Mouse (Mus musculus): ENCODE measurements at regions not wholly inside any gene's neighbourhood (a gene's known extent, or its start where the extent isn't known, plus 50 kb on each side); places are given as distances from the start of the nearest gene placed in this dataset.
A peak's percentile ranks its signal among the peaks of the same experiment; 100 is the strongest.

- Histone ChIP-seq H3K27ac (ENCODE audit: insufficient read depth, low read length) (no peak overlapping the region), H3K4me1 (ENCODE audit: control insufficient read depth, insufficient read depth, low read length) (no peaks in the 10 kb centered on the region), H3K27me3 (ENCODE audit: control insufficient read depth, insufficient read depth, low read length) (no peaks in the 10 kb centered on the region), H3K4me3 (replicated peaks; ENCODE audit: insufficient read depth, low read depth, low read length) (no peak overlapping the region)
- DNase-seq, result no peak
- TF ChIP-seq POLR2A (IDR thresholded peaks at IDR 0.05; ENCODE audit: borderline replicate concordance, insufficient read depth, low read length) (no peak), CTCF (IDR thresholded peaks at IDR 0.05; ENCODE audit: borderline replicate concordance, insufficient read depth, low read depth, low read length) (no peak)
Observed at GRCm38 (mm10) chr4:28064935-28065334, 748.0 kb upstream of the Epha7 start.

- TF ChIP-seq CTCF (IDR thresholded peaks at IDR 0.05; ENCODE audit: borderline replicate concordance, insufficient read depth, low read depth, low read length) (no peak), POLR2A (IDR thresholded peaks at IDR 0.05; ENCODE audit: borderline replicate concordance, insufficient read depth, low read length) (no peak)
- Histone ChIP-seq H3K4me1 (ENCODE audit: control insufficient read depth, insufficient read depth, low read length) (no peaks in the 10 kb centered on the region), H3K27ac (ENCODE audit: insufficient read depth, low read length) (no peak overlapping the region), H3K27me3 (ENCODE audit: control insufficient read depth, insufficient read depth, low read length) (no peaks in the 10 kb centered on the region), H3K4me3 (replicated peaks; ENCODE audit: insufficient read depth, low read depth, low read length) (no peak overlapping the region)
- 79% methylated on average over 1 of the region's 1 CpGs for WGBS
- DNase-seq, result no peak
Observed at GRCm38 (mm10) chr4:28065828-28066227, 747.1 kb upstream of the Epha7 start.

- WGBS, result 88% methylated on average over 2 of the region's 2 CpGs
- H3K4me1 ChIP-seq (ENCODE audit: control insufficient read depth, insufficient read depth, low read length), result no peaks in the 10 kb centered on the region
- H3K27ac ChIP-seq (ENCODE audit: insufficient read depth, low read length), result no peak overlapping the region
- no peak overlapping the region for H3K4me3 ChIP-seq (replicated peaks; ENCODE audit: insufficient read depth, low read depth, low read length)
- no peaks in the 10 kb centered on the region for H3K27me3 ChIP-seq (ENCODE audit: control insufficient read depth, insufficient read depth, low read length)
- TF ChIP-seq CTCF (IDR thresholded peaks at IDR 0.05; ENCODE audit: borderline replicate concordance, insufficient read depth, low read depth, low read length) (no peak), POLR2A (IDR thresholded peaks at IDR 0.05; ENCODE audit: borderline replicate concordance, insufficient read depth, low read length) (no peak)
- no peak for DNase-seq
Observed at GRCm38 (mm10) chr4:28079030-28079429, 733.9 kb upstream of the Epha7 start.

GRCm38 (mm10) chr4:28092854-28093253, 720.1 kb upstream of the Epha7 start:
- 49% methylated on average over 3 of the region's 3 CpGs for WGBS
- Histone ChIP-seq H3K4me1 (ENCODE audit: control insufficient read depth, insufficient read depth, low read length) (no peaks in the 10 kb centered on the region), H3K27me3 (ENCODE audit: control insufficient read depth, insufficient read depth, low read length) (no peaks in the 10 kb centered on the region), H3K27ac (ENCODE audit: insufficient read depth, low read length) (no peak overlapping the region), H3K4me3 (replicated peaks; ENCODE audit: insufficient read depth, low read depth, low read length) (no peak overlapping the region)
- TF ChIP-seq POLR2A (IDR thresholded peaks at IDR 0.05; ENCODE audit: borderline replicate concordance, insufficient read depth, low read length) (no peak), CTCF (IDR thresholded peaks at IDR 0.05; ENCODE audit: borderline replicate concordance, insufficient read depth, low read depth, low read length) (no peak)
- DNase-seq, result no peak

- WGBS, result 19% methylated on average over 8 of the region's 8 CpGs
- Histone ChIP-seq H3K4me1 (ENCODE audit: control insufficient read depth, insufficient read depth, low read length) (no peaks in the 10 kb centered on the region), H3K4me3 (replicated peaks; ENCODE audit: insufficient read depth, low read depth, low read length) (peak overlapping the region; percentile 40), H3K27ac (ENCODE audit: insufficient read depth, low read length) (no peak overlapping the region), H3K27me3 (ENCODE audit: control insufficient read depth, insufficient read depth, low read length) (no peaks in the 10 kb centered on the region)
- TF ChIP-seq POLR2A (IDR thresholded peaks at IDR 0.05; ENCODE audit: borderline replicate concordance, insufficient read depth, low read length) (no peak), CTCF (IDR thresholded peaks at IDR 0.05; ENCODE audit: borderline replicate concordance, insufficient read depth, low read depth, low read length) (no peak)
- peak in 1 of 2 experiments; percentile 8 for DNase-seq
Observed at GRCm38 (mm10) chr4:28143165-28143564, 669.8 kb upstream of the Epha7 start.

- WGBS, result 66% methylated on average over 2 of the region's 2 CpGs
- no peak for DNase-seq
- TF ChIP-seq POLR2A (IDR thresholded peaks at IDR 0.05; ENCODE audit: borderline replicate concordance, insufficient read depth, low read length), result no peak
- no peak for TF ChIP-seq CTCF (IDR thresholded peaks at IDR 0.05; ENCODE audit: borderline replicate concordance, insufficient read depth, low read depth, low read length)
Observed at GRCm38 (mm10) chr4:28155116-28155515, 657.8 kb upstream of the Epha7 start.

GRCm38 (mm10) chr4:28176771-28177170, 636.2 kb upstream of the Epha7 start:
- 68% methylated on average over 3 of the region's 3 CpGs for WGBS

More at GRCm38 (mm10) chr4:28155116-28155515, 657.8 kb upstream of the Epha7 start:
- no peaks in the 10 kb centered on the region for H3K4me1 ChIP-seq (ENCODE audit: control insufficient read depth, insufficient read depth, low read length)
- no peaks in the 10 kb centered on the region for H3K27me3 ChIP-seq (ENCODE audit: control insufficient read depth, insufficient read depth, low read length)
- no peak overlapping the region for H3K27ac ChIP-seq (ENCODE audit: insufficient read depth, low read length)
- no peak overlapping the region for H3K4me3 ChIP-seq (replicated peaks; ENCODE audit: insufficient read depth, low read depth, low read length)

GRCm38 (mm10) chr4:28190861-28191260, 622.1 kb upstream of the Epha7 start:
- TF ChIP-seq POLR2A (IDR thresholded peaks at IDR 0.05; ENCODE audit: borderline replicate concordance, insufficient read depth, low read length) (no peak), CTCF (IDR thresholded peaks at IDR 0.05; ENCODE audit: borderline replicate concordance, insufficient read depth, low read depth, low read length) (no peak)
- 62% methylated on average over 5 of the region's 5 CpGs for WGBS
- no peaks in the 10 kb centered on the region for H3K4me1 ChIP-seq (ENCODE audit: control insufficient read depth, insufficient read depth, low read length)
- DNase-seq, result no peak
- H3K4me3 ChIP-seq (replicated peaks; ENCODE audit: insufficient read depth, low read depth, low read length), result no peak overlapping the region
- H3K27ac ChIP-seq (ENCODE audit: insufficient read depth, low read length), result no peak overlapping the region
- H3K27me3 ChIP-seq (ENCODE audit: control insufficient read depth, insufficient read depth, low read length), result no peaks in the 10 kb centered on the region

More at GRCm38 (mm10) chr4:28176771-28177170, 636.2 kb upstream of the Epha7 start:
- Histone ChIP-seq H3K4me1 (ENCODE audit: control insufficient read depth, insufficient read depth, low read length) (no peaks in the 10 kb centered on the region), H3K27ac (ENCODE audit: insufficient read depth, low read length) (no peak overlapping the region), H3K4me3 (replicated peaks; ENCODE audit: insufficient read depth, low read depth, low read length) (no peak overlapping the region), H3K27me3 (ENCODE audit: control insufficient read depth, insufficient read depth, low read length) (no peaks in the 10 kb centered on the region)
- TF ChIP-seq CTCF (IDR thresholded peaks at IDR 0.05; ENCODE audit: borderline replicate concordance, insufficient read depth, low read depth, low read length) (no peak), POLR2A (IDR thresholded peaks at IDR 0.05; ENCODE audit: borderline replicate concordance, insufficient read depth, low read length) (no peak)
- peak in 1 of 2 experiments; percentile 11 for DNase-seq
